Mouse (Mus musculus) liver, postnatal 0 days (tissue): ENCODE data around the gene Dcbld2.

Experiments
- CTCF ChIP-seq: sonication (generic); IDR thresholded peaks from 2 replicates; pipeline ENCODE4 v1.5.1; 2016; ENCODE audit warnings: antibody characterized with exemption, low read depth
- EP300 ChIP-seq: IDR thresholded peaks from 2 replicates; pipeline ENCODE4 v1.6.1; 2016; ENCODE audit warnings: antibody characterized with exemption, low read depth, mild to moderate bottlenecking

GRCm38 (mm10) chr16:58449073-58449472 lies 40.8 kb downstream of the Dcbld2 start:
- peak; percentile 40; the same call in 1 of the 2 replicates for TF ChIP-seq EP300
- TF ChIP-seq CTCF = no peak
